Mouse (Mus musculus) pancreas, adult 10 weeks (tissue): Measurements from ENCODE around the gene Snap25. TPM values are rescaled to one million over a fixed set of nuclear protein-coding genes. Genes with fewer than 3 reads are reported as not detected.

ENCODE experiments used
- polyA plus RNA-seq: library from polyadenylated mRNA; stranded (reverse); fragments of 350-450 nt; fragmentation: Illumina TruSeq; extraction: RNeasy Lipid Tissue Mini Kit (QIAGEN cat#74804); gene quantifications from one replicate; pipeline ENCODE4 v1.2.3, GENCODE M21; 2015; ENCODE audit warnings: low read depth, low replicate concordance; ENCODE audit not compliant: insufficient read depth

Snap25 gene
- polyA plus RNA-seq: 7.8 TPM

DNA sequence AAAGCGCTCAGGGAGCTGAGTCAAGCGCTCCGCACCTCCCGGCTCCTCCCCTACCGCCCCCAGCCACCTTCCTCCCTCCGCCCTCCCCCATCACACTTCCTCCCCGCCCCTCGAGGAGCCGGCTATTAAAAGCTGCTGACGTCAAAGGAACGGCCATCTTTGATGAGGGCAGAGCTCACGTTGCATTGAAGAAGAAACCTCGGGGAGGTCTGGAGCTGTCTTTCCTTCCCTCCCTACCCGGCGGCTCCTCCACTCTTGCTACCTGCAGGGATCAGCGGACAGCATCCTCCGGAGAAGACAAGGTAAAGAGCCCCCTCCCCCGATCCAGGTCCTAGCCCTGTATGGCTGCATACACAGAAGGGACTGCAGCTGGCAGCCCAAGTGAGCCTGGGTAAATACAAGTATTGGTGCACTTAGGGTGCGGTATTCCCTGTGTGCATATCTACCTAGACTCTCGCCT is at the start of gene Snap25:
TSS of gene Snap25 (plus strand) at position 155 of the 460 bp plus-strand sequence.

Other genes with a start within 250 kb of the Snap25 start
- gene Ankef1, start 211.5 kb upstream of the Snap25 start, polyA plus RNA-seq: 0.94 TPM
- gene AL731706.2, start 172.2 kb downstream of the Snap25 start, polyA plus RNA-seq: not detected
- 0.85 TPM for gene Slx4ip, start 177.8 kb downstream of the Snap25 start, polyA plus RNA-seq
- gene AL731706.1, start 177.9 kb downstream of the Snap25 start, polyA plus RNA-seq: 3.8 TPM
- gene Mkks, start 177.9 kb downstream of the Snap25 start, polyA plus RNA-seq: 2.5 TPM